Mouse (Mus musculus) E14TG2a.4 (cell line): ENCODE data around the gene Clpsl2.

Experiments used
- CTCF ChIP-seq: conservative IDR thresholded peaks from 2 replicates; pipeline ENCODE4 v1.5.1; 2014; ENCODE audit warnings: low read length
- NANOG ChIP-seq: IDR thresholded peaks from 2 replicates; pipeline ENCODE4 v1.6.1; 2014; ENCODE audit warnings: borderline replicate concordance, low read length, mixed read lengths

DNA sequence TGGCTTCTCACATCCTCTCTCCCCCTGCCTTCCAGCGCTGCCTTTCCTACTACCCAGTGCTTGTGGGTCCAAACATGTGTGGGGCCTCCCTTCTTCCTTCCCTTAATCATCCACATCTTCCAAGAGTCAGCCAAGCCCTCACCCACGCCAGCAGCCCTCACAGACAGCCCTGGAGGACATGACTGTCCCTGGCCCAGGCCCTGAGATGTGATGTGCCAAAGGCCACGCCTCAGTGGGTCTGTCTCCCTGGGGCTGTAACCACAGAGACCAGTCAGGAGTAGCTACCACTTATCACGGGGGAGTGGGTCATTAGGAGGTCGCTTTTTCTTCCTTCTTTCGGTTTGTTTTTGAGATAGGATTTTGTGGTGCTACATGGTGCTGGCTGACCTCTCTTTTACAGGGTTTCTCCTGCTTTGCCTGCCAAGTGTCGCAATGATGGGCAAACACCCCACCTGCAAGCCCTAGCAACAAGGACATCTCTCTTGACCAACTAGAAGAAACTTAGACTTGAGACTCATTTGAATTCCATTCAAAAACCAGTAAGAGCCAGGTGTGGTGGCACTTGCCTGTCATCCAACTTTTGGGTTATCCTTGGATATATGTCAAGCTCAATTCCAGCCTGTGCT lies 46.9 kb upstream of the Clpsl2 start:
- TF ChIP-seq CTCF (no peak), NANOG (no peak)
